Mouse (Mus musculus): ENCODE data around the gene Ksr2. TPM values are rescaled to one million over a fixed set of nuclear protein-coding genes. Genes with fewer than 3 reads are reported as not detected.
"Not testable (repeated sequence)": the region's sequence is repeated elsewhere in the genome, so short reads cannot be mapped to it uniquely, and the experiment has no call there.

Ksr2 gene
- polyA plus RNA-seq, 1 experiment from 2014 or later = 0.20 TPM

GRCm38 (mm10) chr5:117404671-117405070 is 9.1 kb upstream of the Ksr2 start:
- not testable (repeated sequence) for DNase-seq (ENCODE audit: low spot score)

GRCm38 (mm10) chr5:117408216-117408615 is 5.6 kb upstream of the Ksr2 start:
- peak; percentile 63 for DNase-seq (ENCODE audit: low spot score)

GRCm38 (mm10) chr5:117409369-117409768 is 4.4 kb upstream of the Ksr2 start:
- DNase-seq (ENCODE audit: low spot score) = no peak

GRCm38 (mm10) chr5:117414611-117415010 is 811 bp downstream of the Ksr2 start:
- DNase-seq (ENCODE audit: low spot score) = no peak

GRCm38 (mm10) chr5:117415011-117415912 is 1.5 kb downstream of the Ksr2 start:
- no peak for DNase-seq (ENCODE audit: low spot score)

GRCm38 (mm10) chr5:117417442-117417841 is 3.6 kb downstream of the Ksr2 start:
- DNase-seq (ENCODE audit: low spot score) = no peak

GRCm38 (mm10) chr5:117433501-117433900 is 19.7 kb downstream of the Ksr2 start:
- DNase-seq (ENCODE audit: low spot score) = not testable (repeated sequence)

GRCm38 (mm10) chr5:117440261-117440660 is 26.5 kb downstream of the Ksr2 start:
- no peak for DNase-seq (ENCODE audit: low spot score)

- no peak for DNase-seq (ENCODE audit: low spot score)
These were observed 27.5 kb downstream of the Ksr2 start for GRCm38 (mm10) chr5:117441242-117441842.

GRCm38 (mm10) chr5:117442157-117442765 is 28.5 kb downstream of the Ksr2 start:
- no peak for DNase-seq (ENCODE audit: low spot score)

GRCm38 (mm10) chr5:117443141-117443540 is 29.3 kb downstream of the Ksr2 start:
- DNase-seq (ENCODE audit: low spot score) = no peak

GRCm38 (mm10) chr5:117443902-117444301 is 30.1 kb downstream of the Ksr2 start:
- DNase-seq (ENCODE audit: low spot score) = no peak

GRCm38 (mm10) chr5:117447698-117448097 is 33.9 kb downstream of the Ksr2 start:
- DNase-seq (ENCODE audit: low spot score) = no peak

GRCm38 (mm10) chr5:117452013-117452412 is 38.2 kb downstream of the Ksr2 start:
- no peak for DNase-seq (ENCODE audit: low spot score)

- no peak for DNase-seq (ENCODE audit: low spot score)
These were observed 41.7 kb downstream of the Ksr2 start for GRCm38 (mm10) chr5:117455546-117455945.

- DNase-seq (ENCODE audit: low spot score) = no peak
These were observed 43.3 kb downstream of the Ksr2 start for GRCm38 (mm10) chr5:117457121-117457520.

GRCm38 (mm10) chr5:117457583-117457982 is 43.8 kb downstream of the Ksr2 start:
- no peak for DNase-seq (ENCODE audit: low spot score)

GRCm38 (mm10) chr5:117458899-117459298 is 45.1 kb downstream of the Ksr2 start:
- no peak for DNase-seq (ENCODE audit: low spot score)

GRCm38 (mm10) chr5:117460261-117460660 is 46.5 kb downstream of the Ksr2 start:
- DNase-seq (ENCODE audit: low spot score) = no peak

GRCm38 (mm10) chr5:117467052-117467451 is 53.3 kb downstream of the Ksr2 start:
- DNase-seq (ENCODE audit: low spot score) = no peak

- no peak for DNase-seq (ENCODE audit: low spot score)
These were observed 55.2 kb downstream of the Ksr2 start for GRCm38 (mm10) chr5:117468961-117469360.

GRCm38 (mm10) chr5:117469572-117469971 is 55.8 kb downstream of the Ksr2 start:
- no peak for DNase-seq (ENCODE audit: low spot score)
